Mouse (Mus musculus): ENCODE measurements around the gene Erc1.

The Erc1 gene

DNA sequence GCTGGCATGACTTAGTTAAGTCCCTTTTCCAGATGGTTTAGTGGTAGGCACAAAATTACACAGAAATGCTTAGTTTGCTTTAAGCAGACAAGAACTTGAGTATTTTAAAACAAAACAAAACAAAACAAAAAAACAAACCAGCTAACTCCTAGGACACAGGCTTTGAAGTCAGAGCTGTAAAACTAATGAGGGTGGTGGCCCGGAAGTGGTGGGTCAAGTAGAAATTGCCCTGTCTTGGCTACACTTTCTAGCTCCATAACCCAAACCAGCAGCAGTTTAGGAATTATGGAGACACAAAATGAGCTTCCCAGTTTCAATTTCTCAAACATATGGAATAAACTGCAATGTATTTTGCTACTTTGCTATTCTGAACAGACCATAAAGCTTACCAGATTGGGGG is 263.9 kb downstream of the Erc1 start:
- DNase-seq: no peak

- DNase-seq: no peak
Observed at GRCm38 (mm10) chr6:119583165-119583564, 264.8 kb downstream of the Erc1 start.

GRCm38 (mm10) chr6:119576706-119577105 is 271.3 kb downstream of the Erc1 start:
- DNase-seq: no peak

DNA sequence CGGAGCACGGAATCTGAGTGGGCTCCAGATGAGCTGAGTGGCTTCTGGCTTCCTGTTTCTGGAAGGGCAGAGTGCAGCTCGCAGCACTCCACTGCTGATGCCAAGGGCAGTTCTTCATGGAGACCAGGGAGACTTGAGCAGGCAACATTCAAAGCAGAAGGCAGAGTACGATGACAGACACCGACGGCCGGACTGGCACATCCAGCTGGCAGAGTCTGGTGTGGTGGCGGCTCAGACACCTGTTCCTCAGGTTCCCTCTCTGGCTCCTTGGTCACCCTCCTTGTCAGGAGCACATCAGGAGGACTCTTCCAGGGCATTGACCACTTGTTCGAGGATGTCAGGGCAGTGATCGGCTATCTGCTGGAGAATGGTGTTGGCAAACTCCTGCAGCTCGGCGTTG is 272.6 kb downstream of the Erc1 start:
- DNase-seq: no peak

DNA sequence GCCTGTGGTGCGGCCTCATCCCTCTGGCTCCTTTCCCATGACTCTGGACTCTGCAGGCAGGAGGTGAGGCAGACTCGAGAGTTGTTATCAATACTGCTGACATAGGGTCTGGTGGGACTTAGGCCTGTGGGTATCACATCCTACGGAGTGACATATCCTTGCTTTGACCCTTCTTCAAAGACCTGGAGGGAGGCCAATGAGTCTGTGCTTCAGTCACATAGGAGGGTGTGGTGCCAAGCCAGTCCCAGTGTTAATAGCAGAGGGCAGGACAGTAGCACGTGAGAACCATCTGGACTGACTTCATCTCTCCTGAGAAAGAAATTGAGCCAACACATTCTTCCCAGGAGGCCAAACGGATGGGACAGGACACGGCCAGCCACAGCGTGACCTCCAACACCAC is 275.7 kb downstream of the Erc1 start:
- DNase-seq: no peak

GRCm38 (mm10) chr6:119570797-119571196 is 277.2 kb downstream of the Erc1 start:
- no peak for DNase-seq

GRCm38 (mm10) chr6:119568339-119568738 is 279.6 kb downstream of the Erc1 start:
- no peak for DNase-seq

DNA sequence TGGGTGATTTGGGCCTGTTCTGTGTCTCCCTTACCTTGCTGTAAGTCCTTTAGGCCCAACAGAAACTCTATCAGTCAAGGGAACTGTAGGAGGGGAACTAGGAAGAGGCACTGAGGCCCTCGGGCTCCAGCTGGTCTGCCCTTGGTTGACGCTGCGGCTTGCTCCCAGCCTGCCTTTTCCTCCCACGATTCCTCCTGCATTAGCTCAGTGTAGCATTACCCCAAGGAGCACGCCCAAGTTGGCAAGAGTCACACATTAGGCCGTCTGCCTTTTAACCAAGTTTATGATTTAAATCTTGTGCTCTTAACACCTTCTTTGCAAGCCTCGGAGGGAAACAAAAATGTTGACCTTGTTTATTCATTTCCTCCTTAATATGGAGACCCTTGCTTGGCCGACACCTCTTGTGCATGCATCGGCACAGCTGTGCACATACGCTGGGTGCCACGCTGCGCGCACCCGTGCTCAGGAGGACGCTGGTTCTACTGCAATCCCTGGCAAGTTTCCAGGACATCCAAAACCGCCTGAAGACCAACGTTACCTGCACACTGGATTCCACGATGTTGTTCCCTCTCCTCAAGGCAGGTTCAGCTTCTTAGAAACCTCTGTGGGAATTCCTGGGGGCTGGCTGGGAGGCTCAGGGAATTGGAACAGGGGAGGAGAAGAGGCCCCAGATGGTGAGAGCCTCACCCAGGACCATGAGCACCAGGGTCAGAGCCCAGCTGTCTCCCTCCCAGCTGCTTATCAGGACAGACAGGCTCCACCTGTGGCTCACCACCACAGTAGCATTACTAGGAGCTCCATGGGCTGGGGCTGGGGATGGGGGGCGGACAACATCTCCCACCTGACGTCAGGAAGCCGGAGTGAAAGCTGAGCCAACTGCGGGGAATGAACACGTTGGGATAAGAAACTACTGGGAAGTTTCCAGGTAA is 282.3 kb downstream of the Erc1 start:
- no peak for DNase-seq

GRCm38 (mm10) chr6:119562558-119562957 is 285.4 kb downstream of the Erc1 start:
- no peak for DNase-seq

GRCm38 (mm10) chr6:119558855-119559254 is 289.1 kb downstream of the Erc1 start:
- no peak for DNase-seq

DNA sequence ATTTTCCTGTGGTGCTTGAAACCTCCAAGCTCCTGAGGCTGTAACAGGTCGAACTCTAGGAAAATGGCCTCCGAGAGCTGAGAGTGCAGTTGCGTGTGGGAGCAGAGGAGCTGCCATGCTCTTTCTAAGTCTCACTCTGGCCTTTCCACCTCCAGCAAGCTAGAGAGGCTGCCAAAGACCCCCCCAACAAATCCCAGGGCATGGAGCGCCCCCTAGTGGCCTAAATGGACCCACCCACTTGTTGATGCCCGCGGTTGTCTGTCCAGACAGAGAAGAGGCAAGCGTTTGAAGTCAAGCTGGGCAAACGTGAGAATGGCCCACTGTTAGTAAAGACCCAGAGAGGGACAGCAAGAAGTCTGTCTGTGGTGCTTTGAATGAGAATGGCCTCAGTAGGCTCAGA is 293.5 kb downstream of the Erc1 start:
- peak; percentile 10 to 17 for DNase-seq

DNA sequence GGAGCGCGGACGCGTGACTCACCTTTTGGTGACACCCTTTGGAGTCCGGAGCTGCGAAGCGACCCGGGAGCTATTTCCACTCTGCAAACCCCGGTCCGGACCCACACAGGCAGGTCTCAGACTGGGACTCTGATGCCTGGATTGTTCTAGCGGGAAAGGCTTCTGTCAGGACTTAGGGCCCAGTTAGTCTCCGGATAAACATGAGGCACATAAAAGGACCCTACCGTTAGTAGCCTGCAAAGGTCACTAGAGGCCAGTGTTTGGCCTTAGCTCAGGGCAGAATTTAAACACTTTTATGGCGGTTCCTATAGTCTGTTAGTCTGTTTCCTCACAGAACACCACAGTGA is 303.5 kb downstream of the Erc1 start:
- DNase-seq: no peak

GRCm38 (mm10) chr6:119543803-119544517 is 304.0 kb downstream of the Erc1 start, which contains the start of gene Wnt5b:
TSS of gene Wnt5b (minus strand) at chr6:119544347.
- no peak for DNase-seq

DNA sequence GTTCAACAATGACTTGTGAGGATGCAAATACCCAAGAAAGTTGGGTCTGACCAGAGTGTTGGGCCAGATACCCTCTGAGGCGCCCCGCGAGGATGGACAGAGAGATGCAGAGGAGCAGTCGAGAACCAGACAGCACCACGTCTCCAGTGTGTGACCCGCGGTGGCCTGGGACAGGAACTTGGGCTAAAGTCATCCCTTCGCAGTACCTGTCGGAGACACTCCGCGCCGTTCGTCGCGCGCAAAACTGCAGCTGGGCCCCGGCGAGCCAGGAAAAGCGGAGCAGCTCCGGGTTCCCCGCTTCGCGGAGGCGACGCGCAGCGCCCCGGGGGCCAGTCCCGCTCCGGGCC is 304.5 kb downstream of the Erc1 start:
- DNase-seq: no peak

- no peak for DNase-seq
Observed at GRCm38 (mm10) chr6:119535867-119536266, 312.1 kb downstream of the Erc1 start.

GRCm38 (mm10) chr6:119533170-119533709 is 314.7 kb downstream of the Erc1 start:
- no peak for DNase-seq

DNA sequence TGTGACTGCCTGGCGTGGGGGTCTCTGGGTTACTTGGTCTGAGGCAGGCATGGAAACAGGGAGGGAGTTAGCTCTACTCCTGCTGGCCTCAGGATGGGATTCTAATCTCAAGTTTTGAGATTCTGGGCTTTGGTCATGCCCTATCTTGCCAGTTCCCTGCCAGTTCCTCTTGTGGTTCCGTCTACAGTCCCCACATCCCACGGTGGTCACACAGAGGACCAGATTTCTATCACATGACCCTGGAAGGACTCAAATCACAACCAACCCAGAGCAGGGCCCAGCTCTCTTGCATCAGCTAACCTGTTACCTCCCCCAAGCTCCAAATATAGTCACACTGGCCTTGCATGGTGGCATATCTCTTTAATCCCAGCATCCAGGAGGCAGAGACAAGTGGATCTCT is 318.3 kb downstream of the Erc1 start:
- no peak for DNase-seq

GRCm38 (mm10) chr6:119526498-119526897 is 321.5 kb downstream of the Erc1 start:
- no peak for DNase-seq

GRCm38 (mm10) chr6:119521931-119522391 is 326.0 kb downstream of the Erc1 start:
- no peak for DNase-seq

DNA sequence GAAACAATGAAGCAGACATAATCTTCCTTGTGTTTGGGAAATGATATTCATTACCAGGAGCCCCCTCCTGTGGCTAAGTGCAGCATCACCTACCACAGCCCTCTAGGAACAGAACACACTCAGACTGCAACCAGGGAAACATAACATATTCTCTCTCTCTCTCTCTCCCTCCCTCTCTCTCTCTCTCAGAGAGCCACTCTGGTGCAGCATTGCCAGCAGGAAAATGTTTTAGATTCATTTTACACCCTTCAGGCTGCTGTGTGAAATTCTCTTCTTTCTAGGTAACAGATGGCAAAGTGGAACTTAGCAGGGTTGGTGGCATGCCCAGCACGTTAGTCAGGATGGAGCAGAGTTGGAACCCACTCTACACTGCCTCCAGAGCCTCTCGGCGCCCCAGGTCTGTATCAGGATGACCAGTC is 326.5 kb downstream of the Erc1 start:
- no peak for DNase-seq

Measured in B cell, adult 2 months (primary cell).